15 mouse cellular contexts compared by ENCODE assay signal in genomic region chr10:62804106-62804505, GRCm38 (mm10). TPM values are rescaled to one million over a fixed set of nuclear protein-coding genes. Genes with fewer than 3 reads are reported as not detected.
DNase-seq lines count a peak whose midpoint lies in the region; TF ChIP-seq lines count a peak whose summit lies in the region.
"Had no signal": no experiment of that assay in that cellular context is flagged by ENCODE, and none has a peak within 500 bp of the region (broad histone marks: within the 10 kb centered on the region; RNA-seq: fewer than 3 reads in every experiment).

No protein-coding gene starts in this region.

- peak; percentile 43 for TF ChIP-seq CTCF in layer of hippocampus, adult 2 months (conservative IDR thresholded peaks at IDR 0.05)
- TF ChIP-seq CTCF in E14TG2a.4 (conservative IDR thresholded peaks at IDR 0.05; ENCODE audit: low read length), result peak; percentile 31
- TF ChIP-seq CTCF in cortical plate, adult 2 months (IDR thresholded peaks at IDR 0.05; ENCODE audit: extremely low read depth, insufficient read depth, low read length), result peak; percentile 17; the same call in 1 of the 2 replicates

- H3K27me3 ChIP-seq in E14TG2a.4 (ENCODE audit: insufficient read depth, low read length), result no peaks in the 10 kb centered on the region
- H3K27me3 ChIP-seq: hindbrain, embryonic 15.5 days; liver, embryonic 15.5 days had no signal

- H3K9me3 ChIP-seq in E14TG2a.4 (ENCODE audit: low read length), result no peaks in the 10 kb centered on the region
- H3K9me3 ChIP-seq: hindbrain, embryonic 15.5 days; liver, embryonic 15.5 days had no signal

- DNase-seq in layer of hippocampus, adult 2 months (ENCODE audit: low spot score in 2 of 2), result no peak
- no peak for DNase-seq in layer of hippocampus, adult 18-20 months (ENCODE audit: low spot score in 2 of 2)
- DNase-seq in 416B (ENCODE audit: low read depth), result peak; percentile 68
- DNase-seq in layer of hippocampus, adult 8-10 months (ENCODE audit: low spot score in 2 of 2), result no peak
- no peak for DNase-seq in spleen, postnatal 36 days (ENCODE audit: low spot score in 2 of 2)
- DNase-seq: cerebellum, adult 8-10 months; gastrocnemius, postnatal 36 days; layer of hippocampus, adult 9-11 months; right cerebral cortex, postnatal 25 days had no signal

- no peak for TF ChIP-seq POLR2A in cortical plate, adult 2 months (IDR thresholded peaks at IDR 0.05; ENCODE audit: extremely low read depth, insufficient read depth, low read length)

- no peak overlapping the region for H3K27ac ChIP-seq in layer of hippocampus, adult 2 months
- no peak overlapping the region for H3K27ac ChIP-seq in cortical plate, adult 2 months (ENCODE audit: insufficient read depth, low read length)
- H3K27ac ChIP-seq: hindbrain, embryonic 15.5 days; liver, embryonic 15.5 days had no signal

- H3K4me1 ChIP-seq in E14TG2a.4 (replicated peaks; ENCODE audit: low read depth, low read length), result no peaks in the 10 kb centered on the region
- H3K4me1 ChIP-seq in cortical plate, adult 2 months (ENCODE audit: control insufficient read depth, insufficient read depth, low read length), result no peaks in the 10 kb centered on the region
- H3K4me1 ChIP-seq: hindbrain, embryonic 15.5 days; liver, embryonic 15.5 days had no signal

- no peak overlapping the region for H3K4me3 ChIP-seq in layer of hippocampus, adult 2 months
- H3K4me3 ChIP-seq in E14TG2a.4 (replicated peaks; ENCODE audit: low read length), result no peak overlapping the region
- no peak overlapping the region for H3K4me3 ChIP-seq in cortical plate, adult 2 months (ENCODE audit: insufficient read depth, low read length)
- H3K4me3 ChIP-seq: erythroblast, embryonic 14.5 days; hindbrain, embryonic 15.5 days; liver, embryonic 15.5 days; myocyte had no signal

- peaks cover 74% of the 10 kb centered on the region for H3K36me3 ChIP-seq in E14TG2a.4 (ENCODE audit: insufficient read depth, low read length)
- H3K36me3 ChIP-seq: liver, embryonic 15.5 days had no signal

RNA-seq across cellular contexts. Expression of gene Ccar1, which starts 12.0 kb away (rescaled TPM):
- total RNA-seq in layer of hippocampus, adult 2 months (2021), result 10 to 100 TPM; 59.4 to 60.6 TPM
- 10 to 100 TPM; 54.4 to 56.6 TPM for total RNA-seq in layer of hippocampus, adult 18-20 months (2021)
- polyA plus RNA-seq in cortical plate, adult 2 months (2012; rRNA removed), result 29.9 TPM in 2 replicates
- 10 to 100 TPM; 49.1 to 75.0 (median 62.9) TPM for total RNA-seq in layer of hippocampus, adult 8-10 months (2022)
